Mouse (Mus musculus) lung, postnatal 0 days (tissue): ENCODE data around the gene Parp16. TPM values are rescaled to one million over a fixed set of nuclear protein-coding genes. Genes with fewer than 3 reads are reported as not detected.

Experiments used
- ATAC-seq: fragments of 200-750 bp; cut with Nextera tagmentation; 2 replicates; pipeline ENCODE4 v1.8.0; 2017; ENCODE audit warnings: moderate library complexity
- DNase-seq: peaks from one replicate; pipeline ENCODE4 v3.0.0-alpha.2; 2016; ENCODE audit warnings: low spot score
- H3K27ac ChIP-seq: fragments of 300-500 bp; sonication (generic); 2 replicates; pipeline ENCODE4 v1.5.1; 2014; ENCODE audit warnings: antibody characterized with exemption, mild to moderate bottlenecking, low read length, mixed read lengths
- H3K27me3 ChIP-seq: fragments of 300-500 bp; sonication (generic); replicated peaks from 2 replicates; pipeline ENCODE4 v1.6.1; 2014; ENCODE audit warnings: low read length, mixed read lengths; ENCODE audit not compliant: insufficient read depth
- H3K36me3 ChIP-seq: fragments of 300-500 bp; sonication (generic); 2 replicates; pipeline ENCODE4 v1.6.1; 2014; ENCODE audit warnings: low read length, mixed read lengths; ENCODE audit not compliant: insufficient read depth
- H3K4me1 ChIP-seq: fragments of 300-500 bp; sonication (generic); 2 replicates; pipeline ENCODE4 v1.6.1; 2014; ENCODE audit warnings: antibody characterized with exemption, low read depth, low read length, mixed read lengths; ENCODE audit not compliant: insufficient read depth
- H3K4me2 ChIP-seq: fragments of 300-500 bp; sonication (generic); replicated peaks from 2 replicates; pipeline ENCODE4 v1.6.1; 2014; ENCODE audit warnings: low read depth, mild to moderate bottlenecking, low read length, moderate library complexity, mixed read lengths
- H3K4me3 ChIP-seq: fragments of 300-500 bp; sonication (generic); 2 replicates; pipeline ENCODE4 v1.5.1; 2014; ENCODE audit warnings: low read depth, low read length
- H3K9ac ChIP-seq: fragments of 300-500 bp; sonication (generic); replicated peaks from 2 replicates; pipeline ENCODE4 v1.6.1; 2014; ENCODE audit warnings: low read depth, mild to moderate bottlenecking
- H3K9me3 ChIP-seq: fragments of 300-500 bp; sonication (generic); 2 replicates; pipeline ENCODE4 v1.6.1; 2016; ENCODE audit warnings: low read length, mixed read lengths
- CTCF ChIP-seq: IDR thresholded peaks from 2 replicates; pipeline ENCODE4 v1.5.1; 2016; ENCODE audit warnings: antibody characterized with exemption, mild to moderate bottlenecking
- EP300 ChIP-seq: IDR thresholded peaks from 2 replicates; pipeline ENCODE4 v1.6.1; 2016; ENCODE audit warnings: antibody characterized with exemption, mild to moderate bottlenecking, control low read depth
- WGBS: fragments of 180-500 bp; shearing (Covaris S2); extraction: QIAGEN DNeasy Blood & Tissue Kit; methylation state at CpG from one replicate; pipeline ENCODE4 v1.1.7; 2014; 5-methylcytosine and 5-hydroxymethylcytosine counted together
- polyA plus RNA-seq: library from polyadenylated mRNA; unstranded; fragments of >200 nt; fragmentation: Nextera tagmentation; extraction: Ambion mirVana; gene quantifications from 2 replicates; pipeline ENCODE4 v1.2.1, GENCODE M21; 2015

Gene Parp16
- polyA plus RNA-seq, 1 experiment from 2014 or later: 5.3 TPM

DNA sequence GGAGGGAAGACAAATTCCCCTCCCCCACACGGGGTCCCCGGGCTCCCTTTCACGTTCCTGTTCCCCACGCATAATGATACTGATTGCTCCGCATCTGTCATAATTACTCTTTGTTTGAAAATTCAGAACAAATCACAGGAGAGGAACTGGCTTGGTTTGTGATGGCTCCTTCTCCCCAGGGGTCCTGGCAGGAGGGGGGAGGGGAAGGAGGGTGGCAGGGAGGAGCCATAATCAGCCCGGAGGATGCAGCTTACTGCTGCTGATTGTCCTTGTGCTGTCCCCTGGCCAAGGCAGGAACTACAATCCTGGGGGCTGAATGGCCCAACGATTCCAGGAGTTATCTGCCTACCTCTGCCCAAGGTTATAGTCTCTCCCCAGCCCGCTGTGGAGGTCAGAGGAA lies 38.5 kb upstream of the Parp16 start:
- Histone ChIP-seq H3K4me1 (no peaks in the 10 kb centered on the region), H3K9me3 (no peaks in the 10 kb centered on the region), H3K36me3 (no peaks in the 10 kb centered on the region), H3K27me3 (peaks cover under 1% of the 10 kb centered on the region; the same call in 1 of the 2 replicates), H3K27ac (no peak overlapping the region), H3K4me3 (no peak overlapping the region), H3K9ac (no peak overlapping the region), H3K4me2 (no peak overlapping the region)
- WGBS: 14% methylated on average over 8 of the region's 8 CpGs
- no peak for ATAC-seq
- no peak for DNase-seq
- TF ChIP-seq CTCF: no peak
- no peak for TF ChIP-seq EP300

DNA sequence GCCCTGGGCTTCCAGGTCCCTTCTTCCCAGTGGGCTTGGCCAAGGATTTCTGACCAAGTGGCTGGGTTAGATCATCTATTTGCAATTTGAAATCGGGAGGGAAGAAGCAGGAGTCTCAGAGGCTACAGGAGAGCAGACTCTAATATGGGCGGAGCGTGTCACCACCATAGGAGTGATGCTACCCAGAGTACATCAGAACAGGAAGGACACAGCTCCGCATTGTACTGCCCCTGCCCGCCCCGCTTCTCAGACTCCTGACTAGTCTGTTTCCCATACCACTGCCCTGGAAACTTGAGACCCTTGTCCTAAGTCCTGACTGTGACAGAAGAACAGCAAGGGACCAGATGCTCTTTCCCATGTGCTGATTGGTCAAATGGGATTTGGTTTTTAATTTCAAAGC lies 37.5 kb upstream of the Parp16 start:
- WGBS: 63% methylated on average over 6 of the region's 6 CpGs
- Histone ChIP-seq H3K9ac (no peak overlapping the region), H3K4me3 (no peak overlapping the region), H3K4me1 (no peaks in the 10 kb centered on the region), H3K4me2 (no peak overlapping the region), H3K27me3 (peaks cover 11% of the 10 kb centered on the region; the same call in 1 of the 2 replicates), H3K9me3 (no peaks in the 10 kb centered on the region), H3K36me3 (no peaks in the 10 kb centered on the region), H3K27ac (no peak overlapping the region)
- DNase-seq (no peak), ATAC-seq (no peak)
- TF ChIP-seq EP300: no peak
- no peak for TF ChIP-seq CTCF

DNA sequence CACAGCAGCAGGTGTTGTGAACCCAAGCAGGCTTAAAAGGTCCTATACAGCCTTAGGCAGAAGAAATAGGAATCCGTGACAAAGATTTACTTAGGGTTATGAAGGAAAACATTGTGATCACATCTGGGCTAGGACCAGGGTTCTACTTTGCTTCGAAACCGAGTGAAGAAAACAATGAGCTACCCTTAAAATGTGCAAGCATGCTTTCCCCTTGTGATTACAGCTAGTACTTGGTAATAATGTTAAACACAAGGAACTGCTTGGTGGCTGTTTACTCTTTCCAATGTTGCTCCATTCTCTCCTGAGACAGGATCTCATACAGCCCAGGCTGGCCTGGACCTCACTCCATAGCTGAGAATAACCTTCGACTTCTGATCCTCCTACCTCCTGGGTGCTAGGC lies 34.0 kb upstream of the Parp16 start:
- no peak overlapping the region for H3K9ac ChIP-seq

DNA sequence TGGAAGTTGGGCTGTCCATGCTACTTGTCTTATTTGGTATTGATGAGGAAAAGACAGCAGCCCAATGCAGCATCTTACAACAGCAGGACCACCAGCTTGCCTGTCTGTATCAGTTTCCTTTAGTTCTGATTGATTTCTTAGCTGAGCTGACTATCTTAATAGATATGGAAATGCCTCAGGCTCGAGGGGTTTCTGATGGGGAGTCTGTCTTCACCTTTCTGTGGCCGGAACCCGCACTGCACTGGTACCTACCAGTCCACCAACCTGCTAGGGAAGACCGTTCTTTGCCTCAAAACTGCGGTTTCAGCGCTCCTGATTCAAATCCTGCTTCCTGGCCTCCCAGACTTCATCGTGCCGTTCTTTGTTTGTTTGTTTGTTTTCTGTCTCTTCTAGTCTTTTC lies 33.3 kb upstream of the Parp16 start:
- H3K36me3 ChIP-seq: no peaks in the 10 kb centered on the region
- peaks cover 22% of the 10 kb centered on the region for H3K27me3 ChIP-seq
- TF ChIP-seq CTCF (no peak), EP300 (no peak)
- H3K4me2 ChIP-seq: no peak overlapping the region
- H3K4me3 ChIP-seq: no peak overlapping the region
- ATAC-seq (no peak), DNase-seq (no peak)
- H3K9me3 ChIP-seq: no peaks in the 10 kb centered on the region
- no peak overlapping the region for H3K9ac ChIP-seq
- no peaks in the 10 kb centered on the region for H3K4me1 ChIP-seq
- H3K27ac ChIP-seq: no peak overlapping the region
- 44% methylated on average over 8 of the region's 8 CpGs for WGBS

More for the DNA sequence above, 34.0 kb upstream of the Parp16 start:
- ATAC-seq: no peak
- Histone ChIP-seq H3K4me3 (no peak overlapping the region), H3K27me3 (peaks cover 22% of the 10 kb centered on the region), H3K9me3 (no peaks in the 10 kb centered on the region), H3K36me3 (no peaks in the 10 kb centered on the region), H3K27ac (no peak overlapping the region), H3K4me2 (no peak overlapping the region), H3K4me1 (no peaks in the 10 kb centered on the region)
- no peak for TF ChIP-seq CTCF
- no peak for TF ChIP-seq EP300
- DNase-seq: no peak
- 78% methylated on average over 4 of the region's 4 CpGs for WGBS

DNA sequence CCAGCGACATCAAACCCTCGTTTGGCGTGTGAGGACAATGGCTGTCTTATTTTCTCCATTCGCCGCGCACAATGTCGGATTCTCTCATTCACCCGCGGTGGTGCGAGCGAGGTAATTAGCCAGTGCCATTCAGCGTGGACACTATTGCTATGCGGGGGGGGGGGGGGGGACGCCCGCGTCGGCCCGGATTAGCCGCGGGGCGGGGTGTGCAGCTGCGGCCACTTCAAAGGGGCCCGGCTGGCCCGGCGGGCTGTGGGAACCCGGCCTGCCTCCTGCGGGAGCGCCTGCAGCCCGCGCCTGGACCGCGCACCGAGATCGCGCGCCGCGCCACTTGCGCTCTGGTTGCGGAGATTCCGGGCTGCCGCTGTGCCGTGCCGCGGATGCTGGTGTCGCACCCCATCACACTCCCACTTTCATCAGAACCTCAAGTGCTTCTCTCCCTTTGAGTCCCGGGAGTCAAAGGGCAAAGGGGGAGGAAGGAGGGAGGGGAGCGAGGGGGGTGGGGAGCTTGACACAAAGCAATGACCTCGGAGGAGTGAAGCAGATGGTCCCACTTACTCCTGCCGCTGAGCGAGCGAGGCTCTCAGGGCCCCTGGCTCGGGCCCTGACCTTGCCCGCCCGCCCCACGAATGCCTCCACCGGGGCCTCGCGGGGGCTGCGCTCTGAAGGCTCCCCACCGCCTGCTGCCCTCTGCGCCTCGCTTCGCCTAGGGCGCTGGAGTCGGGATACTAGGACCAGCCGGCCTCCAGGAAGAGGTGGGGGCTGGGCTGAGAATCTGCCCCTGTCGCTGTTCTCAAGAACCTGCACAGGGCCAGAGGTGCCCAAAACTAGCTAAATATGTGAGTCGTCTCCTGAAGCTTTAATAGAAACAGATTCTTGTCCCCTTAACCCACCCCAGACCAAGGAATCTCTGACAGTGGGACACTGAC lies 32.2 kb upstream of the Parp16 start:
- no peaks in the 10 kb centered on the region for H3K9me3 ChIP-seq
- no peaks in the 10 kb centered on the region for H3K4me1 ChIP-seq
- WGBS: 3% methylated on average over 58 of the region's 69 CpGs
- H3K4me2 ChIP-seq: peak overlapping the region; percentile 64
- no peak overlapping the region for H3K27ac ChIP-seq
- peaks cover 22% of the 10 kb centered on the region for H3K27me3 ChIP-seq
- peak overlapping the region; percentile 33 for H3K4me3 ChIP-seq
- H3K9ac ChIP-seq: no peak overlapping the region
- DNase-seq: no peak
- H3K36me3 ChIP-seq: no peaks in the 10 kb centered on the region
- peak; percentile 25; the same call in 1 of the 2 replicates for ATAC-seq
- TF ChIP-seq EP300: no peak
- TF ChIP-seq CTCF: no peak

DNA sequence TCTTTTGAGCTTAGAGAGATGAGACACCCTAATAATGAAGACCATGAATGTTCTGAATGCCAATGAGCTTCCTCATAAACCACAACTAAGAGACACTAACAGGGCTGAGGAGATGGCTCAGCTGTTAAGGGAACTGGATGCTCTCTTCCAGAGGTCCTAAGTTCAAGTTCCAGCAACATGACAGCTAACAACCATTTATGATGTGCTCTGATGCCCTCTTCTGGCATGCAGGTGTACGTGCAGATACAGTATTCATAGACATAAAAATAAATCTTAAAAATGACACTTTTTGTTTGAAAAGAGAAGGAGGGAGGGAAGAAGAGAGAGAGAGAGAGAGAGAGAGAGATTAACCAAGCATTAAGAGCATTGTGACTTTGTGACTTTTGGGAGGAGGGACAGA lies 30.3 kb upstream of the Parp16 start:
- no peak overlapping the region for H3K4me2 ChIP-seq
- H3K9me3 ChIP-seq: no peaks in the 10 kb centered on the region
- peak; percentile 56 for DNase-seq
- no peak for ATAC-seq
- no peak overlapping the region for H3K4me3 ChIP-seq
- no peak overlapping the region for H3K27ac ChIP-seq
- 14% methylated on average over 1 of the region's 1 CpGs for WGBS
- no peak overlapping the region for H3K9ac ChIP-seq
- H3K36me3 ChIP-seq: no peaks in the 10 kb centered on the region
- peaks cover 22% of the 10 kb centered on the region for H3K27me3 ChIP-seq
- TF ChIP-seq CTCF: peak; percentile 75
- no peak for TF ChIP-seq EP300
- no peaks in the 10 kb centered on the region for H3K4me1 ChIP-seq
